Mouse (Mus musculus): ENCODE data around the gene Foxp1. TPM values are rescaled to one million over a fixed set of nuclear protein-coding genes. Genes with fewer than 3 reads are reported as not detected.

Gene Foxp1
- polyA plus RNA-seq, 1 experiment, result 17.7 TPM

- Histone ChIP-seq H3K27me3 (ENCODE audit: control insufficient read depth, insufficient read depth, insufficient read length) (no peaks in the 10 kb centered on the region), H3K4me2 (ENCODE audit: low read depth) (no peak overlapping the region), H3K4me3 (no peak overlapping the region), H3K36me3 (ENCODE audit: control insufficient read depth, insufficient read depth) (no peaks in the 10 kb centered on the region), H3ac (ENCODE audit: control insufficient read depth, insufficient read length) (no peak overlapping the region), H3K79me2 (ENCODE audit: control insufficient read depth, insufficient read depth) (no peaks in the 10 kb centered on the region)
- no peak for TF ChIP-seq TCF3 (IDR thresholded peaks at IDR 0.05; ENCODE audit: insufficient read length, low read depth)
- no peak for TF ChIP-seq MYOD1 (IDR thresholded peaks at IDR 0.05; ENCODE audit: control insufficient read depth in 1 of 3, insufficient read length in 2 of 3, low read depth in 2 of 3)
- TF ChIP-seq TCF12 (IDR thresholded peaks at IDR 0.05; ENCODE audit: insufficient read depth, poor library complexity, severe bottlenecking), result no peak
- TF ChIP-seq E2F4 (IDR thresholded peaks at IDR 0.05; ENCODE audit: insufficient read depth), result no peak
- TF ChIP-seq POLR2AphosphoS2 (IDR thresholded peaks at IDR 0.05; ENCODE audit: insufficient read length, low read depth), result no peak
- no peak for TF ChIP-seq SRF (IDR thresholded peaks at IDR 0.05; ENCODE audit: control insufficient read depth, insufficient read length, low read depth)
- TF ChIP-seq REST (IDR thresholded peaks at IDR 0.05; ENCODE audit: insufficient read depth, insufficient read length), result no peak
- TF ChIP-seq USF1 (IDR thresholded peaks at IDR 0.05; ENCODE audit: low read depth), result no peak
- no peak for TF ChIP-seq CEBPB (IDR thresholded peaks at IDR 0.05; ENCODE audit: insufficient read depth, poor library complexity, severe bottlenecking)
- TF ChIP-seq MAX (IDR thresholded peaks at IDR 0.05; ENCODE audit: low read depth), result no peak
- no peak for TF ChIP-seq MYOG (IDR thresholded peaks at IDR 0.05; ENCODE audit: control insufficient read depth in 1 of 3, insufficient read depth in 1 of 3, insufficient read length in 2 of 3, low read depth in 2 of 3)
- TF ChIP-seq POLR2A (IDR thresholded peaks at IDR 0.05; ENCODE audit: insufficient read length, low read depth), result no peak
These were observed 273.0 kb downstream of the Foxp1 start for GRCm38 (mm10) chr6:99249496-99250030.

- no peak for TF ChIP-seq MYOD1 (IDR thresholded peaks at IDR 0.05; ENCODE audit: control insufficient read depth in 1 of 3, insufficient read length in 2 of 3, low read depth in 2 of 3)
- TF ChIP-seq SRF (IDR thresholded peaks at IDR 0.05; ENCODE audit: control insufficient read depth, insufficient read length, low read depth), result no peak
- no peak for TF ChIP-seq CEBPB (IDR thresholded peaks at IDR 0.05; ENCODE audit: insufficient read depth, poor library complexity, severe bottlenecking)
- no peak for TF ChIP-seq USF1 (IDR thresholded peaks at IDR 0.05; ENCODE audit: low read depth)
- no peak for TF ChIP-seq TCF12 (IDR thresholded peaks at IDR 0.05; ENCODE audit: insufficient read depth, poor library complexity, severe bottlenecking)
- TF ChIP-seq POLR2A (IDR thresholded peaks at IDR 0.05; ENCODE audit: insufficient read length, low read depth), result no peak
- no peak for TF ChIP-seq E2F4 (IDR thresholded peaks at IDR 0.05; ENCODE audit: insufficient read depth)
- TF ChIP-seq TCF3 (IDR thresholded peaks at IDR 0.05; ENCODE audit: insufficient read length, low read depth), result no peak
- TF ChIP-seq POLR2AphosphoS2 (IDR thresholded peaks at IDR 0.05; ENCODE audit: insufficient read length, low read depth), result no peak
- TF ChIP-seq MYOG (IDR thresholded peaks at IDR 0.05; ENCODE audit: control insufficient read depth in 1 of 3, insufficient read depth in 1 of 3, insufficient read length in 2 of 3, low read depth in 2 of 3), result no peak
- TF ChIP-seq MAX (IDR thresholded peaks at IDR 0.05; ENCODE audit: low read depth), result no peak
- no peak for TF ChIP-seq REST (IDR thresholded peaks at IDR 0.05; ENCODE audit: insufficient read depth, insufficient read length)
- Histone ChIP-seq H3K4me3 (no peak overlapping the region), H3K4me2 (ENCODE audit: low read depth) (no peak overlapping the region), H3K79me2 (ENCODE audit: control insufficient read depth, insufficient read depth) (no peaks in the 10 kb centered on the region), H3K36me3 (ENCODE audit: control insufficient read depth, insufficient read depth) (no peaks in the 10 kb centered on the region), H3ac (ENCODE audit: control insufficient read depth, insufficient read length) (no peak overlapping the region), H3K27me3 (ENCODE audit: control insufficient read depth, insufficient read depth, insufficient read length) (no peaks in the 10 kb centered on the region)
These were observed 274.1 kb downstream of the Foxp1 start for GRCm38 (mm10) chr6:99248396-99248795.

GRCm38 (mm10) chr6:99241625-99242395, 280.7 kb downstream of the Foxp1 start:
- no peak for TF ChIP-seq TCF12 (IDR thresholded peaks at IDR 0.05; ENCODE audit: insufficient read depth, poor library complexity, severe bottlenecking)
- no peak for TF ChIP-seq MAX (IDR thresholded peaks at IDR 0.05; ENCODE audit: low read depth)
- TF ChIP-seq TCF3 (IDR thresholded peaks at IDR 0.05; ENCODE audit: insufficient read length, low read depth), result no peak
- TF ChIP-seq POLR2A (IDR thresholded peaks at IDR 0.05; ENCODE audit: insufficient read length, low read depth), result no peak
- no peak for TF ChIP-seq SRF (IDR thresholded peaks at IDR 0.05; ENCODE audit: control insufficient read depth, insufficient read length, low read depth)
- TF ChIP-seq CEBPB (IDR thresholded peaks at IDR 0.05; ENCODE audit: insufficient read depth, poor library complexity, severe bottlenecking), result no peak
- Histone ChIP-seq H3K4me3 (no peak overlapping the region), H3K4me2 (ENCODE audit: low read depth) (no peak overlapping the region), H3K36me3 (ENCODE audit: control insufficient read depth, insufficient read depth) (no peaks in the 10 kb centered on the region), H3K27me3 (ENCODE audit: control insufficient read depth, insufficient read depth, insufficient read length) (no peaks in the 10 kb centered on the region), H3ac (ENCODE audit: control insufficient read depth, insufficient read length) (no peak overlapping the region), H3K79me2 (ENCODE audit: control insufficient read depth, insufficient read depth) (no peaks in the 10 kb centered on the region)

- Histone ChIP-seq H3K4me3 (no peak overlapping the region), H3K36me3 (ENCODE audit: control insufficient read depth, insufficient read depth) (no peaks in the 10 kb centered on the region), H3K4me2 (ENCODE audit: low read depth) (no peak overlapping the region), H3K27me3 (ENCODE audit: control insufficient read depth, insufficient read depth, insufficient read length) (no peaks in the 10 kb centered on the region), H3K79me2 (ENCODE audit: control insufficient read depth, insufficient read depth) (no peaks in the 10 kb centered on the region), H3ac (ENCODE audit: control insufficient read depth, insufficient read length) (no peak overlapping the region)
- TF ChIP-seq E2F4 (IDR thresholded peaks at IDR 0.05; ENCODE audit: insufficient read depth) (no peak), TCF12 (IDR thresholded peaks at IDR 0.05; ENCODE audit: insufficient read depth, poor library complexity, severe bottlenecking) (no peak), SRF (IDR thresholded peaks at IDR 0.05; ENCODE audit: control insufficient read depth, insufficient read length, low read depth) (no peak), MYOD1 (IDR thresholded peaks at IDR 0.05; ENCODE audit: control insufficient read depth in 1 of 3, insufficient read length in 2 of 3, low read depth in 2 of 3) (no peak), POLR2AphosphoS2 (IDR thresholded peaks at IDR 0.05; ENCODE audit: insufficient read length, low read depth) (no peak), CEBPB (IDR thresholded peaks at IDR 0.05; ENCODE audit: insufficient read depth, poor library complexity, severe bottlenecking) (no peak)
These were observed 281.8 kb downstream of the Foxp1 start for GRCm38 (mm10) chr6:99240764-99241163.
